Mouse (Mus musculus): ENCODE results near the gene Fstl1. TPM values are rescaled to one million over a fixed set of nuclear protein-coding genes. Genes with fewer than 3 reads are reported as not detected.

Fstl1 gene
- total RNA-seq (2012; rRNA removed) (0.29 and 0.34 TPM in 2 replicates), total RNA-seq (2014; rRNA removed) (0.59 and 1.2 TPM in 2 replicates), polyA plus RNA-seq (2012; ENCODE audit: insufficient read length, low read depth) (0.80 and 0.87 TPM in 2 replicates)

DNA sequence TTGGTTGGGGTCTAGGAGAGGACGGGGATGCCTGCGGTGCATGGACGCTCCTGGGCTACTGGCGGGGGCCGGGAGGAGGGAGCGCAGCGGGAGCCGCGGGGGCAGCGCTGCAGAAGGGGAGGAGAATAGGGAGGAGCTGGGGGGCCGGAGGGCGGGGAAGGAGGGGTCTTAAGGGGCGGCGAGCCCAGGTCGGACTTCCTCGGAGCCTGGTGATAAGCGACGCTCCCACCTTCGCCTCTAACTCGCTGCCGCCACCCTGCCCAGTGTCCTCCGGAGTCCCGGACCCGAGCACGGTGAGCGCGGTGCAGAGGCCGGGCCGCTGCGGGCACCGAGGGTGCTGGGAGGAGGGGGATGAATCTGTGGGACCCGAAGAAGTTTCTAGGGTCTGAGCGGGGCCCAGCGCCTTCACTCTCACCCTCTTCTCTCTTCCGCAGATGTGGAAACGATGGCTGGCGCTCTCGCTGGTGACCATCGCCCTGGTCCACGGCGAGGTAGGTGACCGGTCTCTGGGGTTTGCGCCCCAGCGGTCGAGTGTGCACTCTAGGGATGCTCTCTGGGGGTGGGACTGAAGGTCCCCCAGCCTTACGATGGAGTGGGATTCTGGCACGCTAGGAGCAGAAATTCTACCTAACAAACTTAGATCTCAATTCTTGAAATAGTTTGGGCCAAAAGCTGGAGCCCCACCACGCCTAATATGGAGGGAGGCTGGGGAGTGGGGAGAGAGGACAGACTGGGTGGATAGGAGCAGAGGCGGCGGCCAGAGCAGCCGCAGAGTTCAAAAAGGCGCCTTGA is at the start of gene Fstl1:
Gene Fstl1, plus strand, starts transcription at position 14 of the 792 bp plus-strand sequence.
- Histone ChIP-seq H3K27me3 (replicated peaks) (peaks cover 2% of the 10 kb centered on the region), H3K9me3 (replicated peaks; ENCODE audit: low read length) (no peaks in the 10 kb centered on the region), H3K36me3 (replicated peaks in 1 of 2; ENCODE audit: control insufficient read depth in 1 of 2, insufficient read depth in 1 of 2, low read length in 1 of 2) (no peaks in the 10 kb centered on the region), H3K4me2 (ENCODE audit: insufficient read depth, low read depth, poor library complexity, severe bottlenecking) (no peak within 1 kb of the TSS), H3K4me1 (ENCODE audit: control insufficient read depth in 1 of 2, insufficient read depth in 2 of 2) (peaks cover 2 to 5% of the 10 kb centered on the region in 2 experiments; a peak in 2 of 4 replicates), H3K79me2 (replicated peaks; ENCODE audit: control insufficient read depth, extremely low read depth, insufficient read depth, poor library complexity, severe bottlenecking) (no peaks in the 10 kb centered on the region), H3K9ac (ENCODE audit: insufficient read depth, low read depth) (no peak within 1 kb of the TSS), H3K27ac (ENCODE audit: insufficient read depth, low read depth) (no peak within 1 kb of the TSS), H3K4me3 (replicated peaks in 1 of 3; ENCODE audit: low read depth in 2 of 3, low read length in 2 of 3, poor library complexity in 1 of 3) (no peak within 1 kb of the TSS)
- no peak for TF ChIP-seq ZKSCAN1 (IDR thresholded peaks at IDR 0.05; ENCODE audit: borderline replicate concordance, low read depth, low read length)
- TF ChIP-seq CHD1 (IDR thresholded peaks at IDR 0.05; ENCODE audit: low read depth, low read length), result no peak
- TF ChIP-seq MAX (IDR thresholded peaks at IDR 0.05; ENCODE audit: low read length), result no peak
- no peak for TF ChIP-seq NRF1 (IDR thresholded peaks at IDR 0.05; ENCODE audit: low read depth, low read length)
- no peak for TF ChIP-seq POLR2A (IDR thresholded peaks at IDR 0.05; ENCODE audit: low read depth, low read length)
- TF ChIP-seq MYC (IDR thresholded peaks at IDR 0.05; ENCODE audit: low read depth, low read length), result no peak
- TF ChIP-seq PAX5 (IDR thresholded peaks at IDR 0.05; ENCODE audit: low read length), result no peak
- no peak for TF ChIP-seq ZC3H11A (IDR thresholded peaks at IDR 0.05; ENCODE audit: low read depth, low read length)
- no peak for TF ChIP-seq E2F4 (IDR thresholded peaks at IDR 0.05; ENCODE audit: insufficient replicate concordance, low read depth, low read length)
- TF ChIP-seq RAD21 (IDR thresholded peaks at IDR 0.05; ENCODE audit: low read depth, low read length), result no peak
- TF ChIP-seq BHLHE40 (IDR thresholded peaks at IDR 0.05; ENCODE audit: low read depth, low read length), result no peak
- TF ChIP-seq JUND (conservative IDR thresholded peaks at IDR 0.05; ENCODE audit: low read depth, low read length), result no peak
- dilution Hi-C loops (cut with MboI; ENCODE audit: extremely low pct_ligation_motif_present, extremely low pct_unique_long_range_greater_than_20kb, low sequenced_read_pairs) (no loop called here), in situ Hi-C loops (cut with MboI; ENCODE audit: low pct_ligation_motif_present, low pct_unique_long_range_greater_than_20kb, low sequenced_read_pairs) (no loop called here)
- no peak for DNase-seq (ENCODE audit: extremely low read depth)

DNA sequence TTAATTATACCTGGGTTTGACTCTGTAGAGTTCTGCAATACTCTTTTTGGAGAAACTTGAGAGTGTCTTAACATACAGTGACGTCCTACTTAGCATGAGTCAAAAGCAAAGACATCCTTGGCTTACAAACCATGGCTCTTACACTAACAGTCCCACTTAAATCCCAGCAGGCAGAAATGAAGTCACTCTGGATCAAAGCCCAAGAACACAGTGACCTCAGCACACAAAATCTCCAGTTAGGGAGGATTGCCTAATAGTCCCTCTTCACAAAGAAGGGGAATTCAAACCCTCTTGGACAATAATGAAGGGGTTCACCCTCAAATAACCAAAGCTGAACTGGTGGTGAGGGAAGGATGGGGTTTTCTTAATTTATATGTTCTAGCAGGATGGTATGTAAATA is 48.0 kb upstream of the Fstl1 start:
- Histone ChIP-seq H3K36me3 (replicated peaks in 1 of 2; ENCODE audit: control insufficient read depth in 1 of 2, insufficient read depth in 1 of 2, low read length in 1 of 2) (no peaks in the 10 kb centered on the region), H3K4me3 (replicated peaks in 1 of 3; ENCODE audit: low read depth in 2 of 3, low read length in 2 of 3, poor library complexity in 1 of 3) (no peak overlapping the region), H3K4me1 (ENCODE audit: control insufficient read depth in 1 of 2, insufficient read depth in 2 of 2) (peaks cover 0 to 16% of the 10 kb centered on the region in 2 experiments; a peak in 2 of 4 replicates), H3K27ac (ENCODE audit: insufficient read depth, low read depth) (no peak overlapping the region), H3K79me2 (replicated peaks; ENCODE audit: control insufficient read depth, extremely low read depth, insufficient read depth, poor library complexity, severe bottlenecking) (no peaks in the 10 kb centered on the region), H3K9ac (ENCODE audit: insufficient read depth, low read depth) (no peak overlapping the region), H3K4me2 (ENCODE audit: insufficient read depth, low read depth, poor library complexity, severe bottlenecking) (no peak overlapping the region), H3K9me3 (replicated peaks; ENCODE audit: low read length) (no peaks in the 10 kb centered on the region), H3K27me3 (replicated peaks) (no peaks in the 10 kb centered on the region)
- in situ Hi-C loops (cut with MboI; ENCODE audit: low pct_ligation_motif_present, low pct_unique_long_range_greater_than_20kb, low sequenced_read_pairs) (no loop called here), dilution Hi-C loops (cut with MboI; ENCODE audit: extremely low pct_ligation_motif_present, extremely low pct_unique_long_range_greater_than_20kb, low sequenced_read_pairs) (no loop called here)
- DNase-seq (ENCODE audit: extremely low read depth), result no peak
- TF ChIP-seq CTCF (conservative IDR thresholded peaks at IDR 0.05 in 1 of 2, IDR thresholded peaks at IDR 0.05 in 1 of 2; ENCODE audit: low read depth in 2 of 2, low read length in 2 of 2) (no peak), SMC3 (IDR thresholded peaks at IDR 0.05; ENCODE audit: low read depth, low read length) (no peak), EP300 (IDR thresholded peaks at IDR 0.05; ENCODE audit: low read length) (no peak)
